Mouse (Mus musculus) embryonic stem cell, embryonic (primary cell): ENCODE measurements around the gene Siglec1.

Experiments used
- CTCF ChIA-PET, 4 experiments: fragments of 300-600 bp in 2 of 4; fragments of 350-600 bp in 2 of 4; sonication (Branson Sonifier 250); formaldehyde crosslinking; loops; one replicate each; lab custom pipeline; 2022; ENCODE audit warnings: inconsistent platforms in 2 of 4; lab: Charles Lee
- POLR2A ChIA-PET, 4 experiments: fragments of 300-600 bp in 2 of 4; fragments of 350-600 bp in 2 of 4; sonication (Branson Sonifier 250); formaldehyde crosslinking; loops; one replicate each; lab custom pipeline; 2022; ENCODE audit warnings: antibody characterized with exemption in 4 of 4, inconsistent platforms in 1 of 4; lab: Charles Lee

Gene Siglec1

DNA sequence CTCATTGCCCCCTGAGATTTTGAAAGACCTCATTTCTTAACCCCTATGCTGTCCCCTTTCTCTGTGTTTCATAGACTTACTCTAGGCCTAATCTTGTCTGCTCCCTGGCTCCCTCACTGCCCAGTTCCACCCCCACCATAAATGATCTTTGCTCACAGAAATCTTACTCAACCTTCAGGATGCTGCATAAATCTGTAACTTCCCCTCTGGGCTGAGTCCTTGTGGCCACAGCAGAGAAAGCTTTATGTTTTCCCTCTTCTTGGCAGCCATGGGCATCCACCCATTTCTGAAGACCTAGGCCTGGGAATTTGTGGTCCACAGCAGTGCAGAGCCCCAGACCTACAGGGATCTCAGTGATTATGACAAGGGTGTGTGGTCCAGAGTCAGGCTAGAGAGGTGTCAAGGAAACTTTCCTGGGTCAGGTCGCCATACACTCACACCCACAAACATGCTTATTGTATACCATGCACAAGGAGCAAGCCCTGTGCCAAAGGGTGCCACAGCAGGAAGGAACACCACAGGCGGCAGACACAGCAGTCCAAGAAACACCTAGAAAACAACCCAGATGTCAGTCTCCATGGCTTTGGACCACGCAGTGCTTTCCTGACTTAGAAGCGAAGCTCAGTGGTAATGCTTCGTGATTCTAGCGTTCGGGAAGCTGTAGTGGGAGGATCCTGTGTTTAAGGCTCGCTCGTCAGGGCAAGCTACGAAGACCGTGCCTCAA is at the start of gene Siglec1:
TSS of gene Siglec1 (minus strand) at position 99 of the 724 bp plus-strand sequence.
- POLR2A ChIA-PET = interaction anchor here in 2 of 4 experiments (0.6 to 2.1 kb wide), 5 partner anchors 10 to 119 kb away, joined by 4 to 7 read pairs (median 4); no protein-coding TSS in a partner anchor
- CTCF ChIA-PET = interaction anchor here in 2 of 4 experiments (0.7 to 1.0 kb wide), 2 partner anchors 32 to 666 kb away, joined by 3 to 9 read pairs; no protein-coding TSS in a partner anchor

DNA sequence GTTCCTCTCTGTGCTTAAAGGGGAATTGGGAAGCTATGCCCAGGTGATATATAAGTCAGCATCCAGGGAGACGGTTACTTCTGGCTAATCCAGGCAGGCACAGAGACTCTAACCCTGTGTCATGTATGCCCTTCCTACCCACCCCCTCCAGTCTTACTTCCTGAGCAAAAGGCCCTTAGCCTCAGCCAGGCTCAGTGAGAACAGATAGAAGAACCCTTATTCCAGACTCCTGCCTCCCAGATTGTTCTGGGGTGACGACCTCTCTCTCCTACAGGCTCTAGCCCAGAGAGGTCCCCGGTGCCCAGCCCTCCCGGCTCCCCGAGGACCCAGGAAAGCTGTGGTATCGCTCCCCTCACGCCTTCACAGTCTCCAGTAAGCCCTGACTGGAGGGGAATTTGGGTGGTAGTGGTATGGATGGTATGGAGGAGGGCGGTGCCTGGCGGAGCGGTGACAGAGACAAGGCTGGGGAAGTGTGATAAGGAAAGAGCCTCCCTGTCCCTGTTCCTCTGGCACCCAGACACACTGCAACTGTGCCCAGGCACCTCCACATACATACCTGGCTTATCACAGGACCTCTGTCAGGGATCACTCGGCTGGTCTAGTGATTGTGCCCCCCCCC is 49.1 kb upstream of the Siglec1 start:
- ChIA-PET POLR2A (interaction anchor here in 2 of 4 experiments (0.8 to 1.2 kb wide), 4 partner anchors 8 to 98 kb away, joined by 3 read pairs; partner anchors contain the start of genes Hspa12b (in 1 of the 2) and Mavs (in 1 of the 2)), CTCF (no interaction called here)

DNA sequence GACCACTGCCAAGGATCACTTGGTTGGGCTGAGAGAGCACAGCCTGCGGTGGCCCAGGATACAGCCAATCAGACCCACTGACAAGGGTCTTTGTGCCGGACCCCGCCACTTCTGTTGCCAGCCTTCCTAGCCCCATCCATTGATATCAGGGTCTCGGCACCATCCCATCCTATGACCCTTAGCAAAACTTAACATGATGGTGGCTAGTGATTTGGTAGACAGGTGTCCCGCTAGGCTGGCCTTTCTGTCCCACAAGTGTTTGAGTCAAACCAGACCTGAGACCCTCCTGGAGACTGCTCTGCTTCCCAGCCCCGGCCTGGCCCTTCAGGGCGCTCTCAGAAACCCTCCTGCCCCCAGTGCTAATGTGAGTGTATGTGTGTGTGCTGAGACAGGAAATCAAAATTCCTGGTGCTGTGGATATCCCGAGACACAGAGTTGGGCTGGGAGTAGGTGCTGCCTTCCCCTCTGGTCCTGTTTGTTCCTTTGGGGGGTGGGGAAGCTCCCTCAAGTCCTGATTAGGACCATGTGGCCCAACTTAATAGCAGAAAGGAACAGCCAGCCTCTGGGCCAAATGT is 48.3 kb upstream of the Siglec1 start:
- POLR2A ChIA-PET = interaction anchor here in 1 of 4 experiments (1.2 kb wide), 1 partner anchor 44 kb away, joined by 3 read pairs; no protein-coding TSS in a partner anchor
- CTCF ChIA-PET = interaction anchor here in 1 of 4 experiments (0.6 kb wide), 1 partner anchor 91 kb away, joined by 4 read pairs; no protein-coding TSS in a partner anchor

DNA sequence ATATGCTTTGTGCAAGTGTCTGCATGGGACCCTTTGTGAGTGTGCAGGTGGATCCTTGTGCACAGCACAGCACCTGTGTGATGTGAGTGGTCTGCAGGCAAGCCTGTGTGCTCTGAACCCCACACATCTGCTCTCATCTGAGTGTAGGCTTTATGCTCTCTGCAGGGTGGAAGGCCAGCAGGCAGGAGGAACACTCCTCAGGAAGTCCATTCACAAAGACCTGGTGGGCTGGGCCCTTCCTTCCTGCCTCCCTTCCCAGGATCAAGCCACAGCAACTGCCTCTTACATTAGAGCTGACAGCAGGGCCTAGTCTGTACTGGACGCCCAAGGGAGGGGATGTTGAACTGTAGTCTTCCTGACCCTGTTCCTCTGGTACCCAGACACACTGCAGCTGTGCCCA is 47.8 kb upstream of the Siglec1 start:
- ChIA-PET CTCF (interaction anchor here in 1 of 4 experiments (1.1 kb wide), 1 partner anchor 8 kb away, joined by 3 read pairs; no protein-coding TSS in a partner anchor), POLR2A (no interaction called here)

DNA sequence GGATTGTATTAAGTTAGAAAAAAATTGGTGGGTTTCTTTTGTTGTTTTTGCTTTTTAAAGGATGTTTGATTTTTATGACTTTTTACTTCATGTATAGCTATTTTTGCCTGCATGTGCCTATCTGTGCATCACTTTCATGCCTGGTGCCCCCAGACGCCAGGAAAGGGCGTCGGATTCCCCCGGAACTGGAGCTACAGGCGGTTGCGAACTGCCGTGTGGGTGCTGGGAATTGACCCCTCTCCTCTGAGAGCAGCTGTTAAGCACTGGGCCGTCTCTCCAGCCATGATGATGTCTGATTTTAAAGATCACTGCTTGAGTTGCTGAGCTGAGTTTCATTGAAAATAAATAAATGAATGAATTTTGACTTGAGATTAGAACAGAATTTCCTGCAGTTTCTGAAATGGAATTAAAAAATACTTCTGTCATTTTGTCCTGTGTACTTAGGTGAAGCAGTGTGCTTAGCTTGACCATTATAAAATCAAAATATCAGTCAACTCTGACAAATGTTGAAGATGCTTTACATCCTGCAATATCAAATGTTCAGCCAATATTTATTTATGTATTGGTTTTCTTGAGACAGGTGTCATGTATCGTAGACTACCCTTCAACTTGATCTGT is 46.5 kb upstream of the Siglec1 start, which contains the start of gene Gm11037:
TSS of gene Gm11037 (plus strand) at position 568 of the 618 bp plus-strand sequence.
- CTCF ChIA-PET = interaction anchor here in 2 of 4 experiments (0.6 to 1.8 kb wide), 4 partner anchors 8 to 10 kb away, joined by 3 to 6 read pairs (median 3); no protein-coding TSS in a partner anchor
- POLR2A ChIA-PET = interaction anchor here in 1 of 4 experiments (0.8 to 1.1 kb wide), 2 partner anchors 9 to 77 kb away, joined by 3 to 4 read pairs; no protein-coding TSS in a partner anchor

DNA sequence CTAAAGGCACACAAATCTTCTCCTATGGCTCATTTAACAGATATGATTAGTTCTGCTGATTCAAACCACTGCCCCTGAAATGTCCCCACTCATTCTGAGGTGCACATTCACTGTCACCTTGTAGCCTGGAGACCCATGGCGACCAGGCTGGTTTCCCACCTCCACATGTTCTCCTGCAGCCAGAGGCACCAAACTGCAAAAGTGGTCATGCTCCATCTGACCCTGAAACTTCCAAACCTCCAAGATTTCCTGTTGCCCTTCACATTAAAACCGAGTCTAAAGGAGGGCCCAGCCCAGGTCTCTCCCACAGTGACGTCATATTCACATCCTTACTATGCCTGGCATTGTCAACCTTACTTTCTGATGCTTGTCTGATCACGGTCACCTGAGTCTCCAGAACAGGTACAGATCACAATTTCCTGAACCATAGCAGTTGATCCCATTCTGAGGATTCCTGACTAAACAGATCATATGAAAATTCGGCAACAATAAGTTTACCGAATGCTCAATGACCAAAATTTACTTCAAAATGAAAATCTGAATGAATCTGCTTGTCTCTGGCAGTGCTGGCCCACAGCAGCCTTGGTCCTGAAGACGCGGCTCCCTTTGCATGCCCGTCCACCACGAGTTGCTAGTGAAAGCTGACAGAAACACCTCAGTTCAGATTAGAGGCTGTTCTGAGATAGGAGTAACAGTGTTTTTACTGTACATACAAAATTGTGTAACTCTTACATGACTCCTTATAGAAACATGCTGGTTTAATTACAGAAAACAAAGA is 45.7 kb upstream of the Siglec1 start:
- ChIA-PET CTCF (interaction anchor here in 3 of 4 experiments (0.6 to 1.8 kb wide), 4 partner anchors 8 to 11 kb away, joined by 3 to 6 read pairs (median 3); no protein-coding TSS in a partner anchor), POLR2A (interaction anchor here in 1 of 4 experiments (0.8 to 1.1 kb wide), 2 partner anchors 8 to 76 kb away, joined by 3 to 4 read pairs; no protein-coding TSS in a partner anchor)

DNA sequence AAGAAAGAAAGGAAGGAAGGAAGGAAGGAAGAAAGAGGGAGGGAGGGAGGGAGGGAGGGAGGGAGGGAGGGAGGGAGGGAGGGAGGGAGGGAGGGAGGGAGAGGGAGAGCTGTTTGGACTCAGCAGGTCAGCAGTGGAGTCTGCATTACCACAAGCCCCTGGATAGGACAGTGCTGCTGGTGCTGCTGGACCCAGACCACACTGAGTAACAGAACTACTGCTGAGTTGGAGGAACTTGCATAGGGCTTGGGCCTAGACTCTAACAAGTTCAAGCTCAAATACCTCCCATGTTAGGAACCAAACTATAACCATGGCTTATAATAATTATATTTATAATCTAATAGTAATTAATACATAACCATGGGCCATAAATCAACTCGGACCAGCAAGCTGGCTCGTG is 44.3 kb upstream of the Siglec1 start:
- POLR2A ChIA-PET = interaction anchor here in 2 of 4 experiments (0.6 to 1.2 kb wide), 6 partner anchors 11 to 746 kb away, joined by 3 read pairs; no protein-coding TSS in a partner anchor
- CTCF ChIA-PET = interaction anchor here in 3 of 4 experiments (1.1 to 1.7 kb wide), 2 partner anchors 12 kb away, joined by 3 to 5 read pairs (median 4); no protein-coding TSS in a partner anchor

DNA sequence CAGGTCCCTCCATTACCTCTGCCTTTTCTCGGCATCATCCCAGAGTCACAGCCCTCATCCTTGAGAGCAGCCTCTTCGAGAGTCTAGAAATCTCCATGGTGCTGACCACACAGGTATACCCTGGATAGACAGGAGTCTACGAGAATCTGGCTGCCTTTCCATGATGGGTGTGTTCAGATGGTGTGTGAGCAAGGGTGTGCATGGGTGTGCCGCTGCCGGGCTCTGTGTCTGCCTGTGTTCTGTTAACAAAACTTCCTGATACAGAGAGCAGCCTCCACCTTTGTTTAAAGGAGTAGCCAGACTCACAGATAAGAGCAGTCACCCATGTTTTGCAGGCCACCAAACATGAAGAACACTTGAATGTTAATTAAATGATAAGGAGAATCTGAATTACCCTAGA is 43.3 kb upstream of the Siglec1 start:
- ChIA-PET CTCF (no interaction called here), POLR2A (interaction anchor here in 1 of 4 experiments (1.1 kb wide), 1 partner anchor 13 kb away, joined by 3 read pairs; no protein-coding TSS in a partner anchor)

DNA sequence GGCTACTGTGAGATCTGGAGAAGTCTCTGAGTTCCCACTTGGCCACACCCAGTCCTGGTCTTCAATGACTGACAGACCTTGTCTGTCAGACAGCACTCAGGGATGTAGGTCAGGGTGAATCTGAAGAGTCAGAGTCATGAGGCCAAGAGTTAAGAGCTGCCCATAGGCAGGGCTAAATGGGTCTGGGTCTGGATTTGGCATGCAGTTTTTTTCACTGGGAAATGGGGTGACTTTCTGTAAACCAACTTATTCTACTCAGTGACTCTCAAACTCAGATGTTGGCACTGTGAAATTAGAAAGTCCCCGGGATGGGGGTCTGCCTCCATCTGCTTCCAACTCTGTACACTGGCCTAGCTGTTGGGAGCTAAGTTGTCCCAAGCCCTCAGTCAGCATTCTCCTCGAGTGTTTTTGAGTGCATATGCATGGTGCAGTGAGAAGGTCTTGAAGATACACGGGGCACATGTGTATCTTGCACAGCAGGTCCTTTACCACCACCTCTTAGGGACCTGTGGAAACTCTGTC is 42.1 kb upstream of the Siglec1 start:
- ChIA-PET CTCF (no interaction called here), POLR2A (interaction anchor here in 2 of 4 experiments (0.6 to 1.8 kb wide), 4 partner anchors 14 to 194 kb away, joined by 3 to 5 read pairs (median 3); no protein-coding TSS in a partner anchor)

DNA sequence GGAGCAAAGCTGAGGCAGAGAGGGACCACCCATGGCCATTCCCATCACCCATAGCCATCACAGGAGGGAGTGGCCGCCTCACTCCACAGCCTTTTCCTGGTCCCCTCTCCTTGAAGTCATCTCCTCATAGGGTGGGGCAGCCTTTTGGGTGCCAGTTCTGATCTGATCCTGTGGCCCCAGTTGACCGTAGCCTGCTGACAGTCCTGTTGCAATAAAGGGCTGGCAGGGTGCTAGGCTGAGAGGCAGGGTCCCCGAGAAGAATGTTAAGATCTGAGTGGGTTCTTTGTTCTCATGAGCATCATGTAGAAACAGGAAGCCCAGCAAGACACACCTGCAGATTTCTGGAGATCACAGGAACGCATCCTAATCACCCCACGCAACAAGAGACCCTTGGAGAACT is 41.6 kb upstream of the Siglec1 start:
- CTCF ChIA-PET = interaction anchor here in 1 of 4 experiments (1.1 kb wide), 1 partner anchor 14 kb away, joined by 4 read pairs; no protein-coding TSS in a partner anchor
- POLR2A ChIA-PET = interaction anchor here in 1 of 4 experiments (1.8 kb wide), 1 partner anchor 43 kb away, joined by 5 read pairs; no protein-coding TSS in a partner anchor

DNA sequence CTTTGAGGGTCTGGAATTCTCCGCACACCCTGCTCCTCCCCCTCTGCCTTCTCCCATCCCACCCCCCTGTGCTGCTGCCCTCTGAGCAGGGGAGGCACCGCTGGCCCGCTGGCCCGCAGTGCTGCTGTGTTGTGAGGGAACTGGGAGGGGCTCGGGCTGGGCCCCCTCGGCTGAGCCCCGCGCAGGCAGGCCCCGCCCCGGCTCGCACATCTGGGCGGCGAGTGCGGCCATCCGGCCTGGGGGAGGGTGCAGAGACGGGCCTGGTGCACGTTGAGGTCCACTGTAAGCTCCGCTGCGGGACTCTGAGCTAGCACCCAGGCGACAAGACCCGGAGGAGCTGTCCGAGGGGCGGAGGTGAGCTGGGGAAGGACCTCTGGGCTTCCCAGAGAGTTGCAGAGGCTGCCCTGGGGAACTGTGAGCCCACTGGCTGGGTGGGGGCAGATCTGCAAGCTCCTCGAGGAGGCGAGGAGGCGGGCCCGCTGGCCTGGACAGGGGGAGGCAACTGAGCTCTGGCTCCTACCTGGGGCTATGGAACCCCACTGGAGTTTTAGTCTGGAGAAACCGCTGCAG is 40.7 kb upstream of the Siglec1 start, which contains the start of gene Hspa12b:
TSS of gene Hspa12b (plus strand) at position 120 of the 570 bp plus-strand sequence.
- ChIA-PET POLR2A (interaction anchor here in 2 of 4 experiments (0.8 to 1.9 kb wide), 7 partner anchors 9 to 463 kb away, joined by 3 to 6 read pairs (median 4); partner anchors contain the start of genes 1700037H04Rik (in 1 of the 2) and Ddrgk1 (in 1 of the 2)), CTCF (interaction anchor here in 3 of 4 experiments (0.5 to 1.3 kb wide), 7 partner anchors 15 to 81 kb away, joined by 3 to 7 read pairs (median 3); no protein-coding TSS in a partner anchor)

DNA sequence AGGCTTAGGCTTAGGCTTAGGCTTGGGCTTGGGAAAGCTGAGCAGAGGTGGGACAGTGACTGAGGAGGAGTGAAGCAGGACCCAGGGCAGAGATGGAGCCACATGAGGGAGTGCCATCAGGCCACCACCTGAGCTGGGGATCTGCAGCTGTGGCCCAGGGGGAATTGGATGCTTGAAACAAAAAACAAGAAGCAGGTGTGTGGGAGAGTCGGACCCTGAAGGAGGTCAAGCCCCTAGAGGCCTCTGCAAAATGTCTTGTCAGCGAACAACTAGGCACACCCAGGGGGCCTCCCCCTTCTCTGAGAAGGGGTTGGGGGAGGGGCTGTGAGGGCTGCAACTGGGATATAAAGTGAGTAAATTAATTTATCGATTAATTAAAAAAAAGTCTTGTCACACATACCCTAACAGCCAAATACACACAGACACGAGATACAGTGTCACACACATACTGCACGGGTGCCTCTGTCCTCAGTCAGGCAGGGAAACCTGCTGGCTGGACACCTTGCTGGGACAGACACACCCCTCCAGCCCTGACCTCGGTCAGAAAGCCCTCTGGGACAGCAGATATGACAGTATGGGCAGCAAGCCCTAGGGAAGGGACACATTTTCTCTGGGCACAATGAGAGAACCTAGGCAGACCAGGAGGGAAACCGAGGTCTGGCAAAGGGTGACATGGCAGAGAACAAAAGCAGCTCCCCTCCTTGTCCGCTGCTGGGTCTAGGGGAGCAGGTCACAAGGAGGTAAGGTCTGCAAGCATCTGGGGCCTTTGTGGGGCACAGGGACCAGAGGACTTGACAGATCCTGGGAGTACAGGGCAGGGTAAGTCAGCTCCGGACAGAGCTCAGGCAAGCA is 39.6 kb upstream of the Siglec1 start:
- POLR2A ChIA-PET = interaction anchor here in 3 of 4 experiments (0.6 to 1.9 kb wide), 4 partner anchors 11 to 34 kb away, joined by 4 to 6 read pairs (median 5); partner anchors contain the start of gene 1700037H04Rik (in 1 of the 3)
- CTCF ChIA-PET = interaction anchor here in 3 of 4 experiments (0.8 to 1.1 kb wide), 4 partner anchors 16 to 70 kb away, joined by 3 to 7 read pairs (median 3); no protein-coding TSS in a partner anchor

DNA sequence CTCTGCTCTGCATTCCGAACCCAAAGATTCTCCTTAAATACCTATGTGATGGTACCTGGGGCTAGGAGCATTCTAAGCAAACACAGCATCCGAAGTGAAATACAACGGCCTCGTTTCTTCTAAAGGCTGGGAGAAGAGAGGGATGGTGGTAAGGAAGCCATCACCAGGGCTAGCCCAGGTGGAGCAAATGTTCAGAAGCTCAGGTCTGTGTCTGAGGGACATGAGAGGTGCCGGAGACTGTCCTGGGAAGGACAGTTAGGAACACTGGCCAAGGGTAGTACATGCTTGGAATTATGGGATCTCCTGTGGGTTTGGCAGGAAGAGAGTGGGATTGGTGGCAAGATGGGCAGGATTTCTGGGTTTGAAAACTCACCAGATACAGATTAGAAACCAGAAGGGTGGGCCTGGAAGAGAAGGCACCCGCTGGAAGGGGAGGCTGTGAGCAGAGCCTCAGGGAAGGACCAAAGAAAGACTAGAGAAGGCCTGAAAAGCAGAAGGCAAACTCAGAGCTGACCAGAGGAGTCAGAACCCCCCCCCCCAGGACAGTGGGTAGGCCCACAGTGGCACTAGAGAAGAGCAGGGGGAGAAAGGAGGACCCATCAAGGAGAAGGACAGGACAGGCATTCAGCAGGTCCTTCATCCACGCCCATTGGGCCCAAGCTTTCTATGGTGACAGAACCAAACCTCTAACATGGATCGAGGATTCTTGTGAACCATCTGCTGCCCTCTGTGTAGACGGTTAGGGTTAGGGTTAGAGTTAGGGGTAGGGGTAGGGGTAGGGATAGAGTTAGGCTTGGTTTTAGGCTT is 38.8 kb upstream of the Siglec1 start:
- CTCF ChIA-PET = no interaction called here
- POLR2A ChIA-PET = interaction anchor here in 3 of 4 experiments (0.6 to 1.9 kb wide), 3 partner anchors 26 to 832 kb away, joined by 5 to 6 read pairs (median 5); no protein-coding TSS in a partner anchor

DNA sequence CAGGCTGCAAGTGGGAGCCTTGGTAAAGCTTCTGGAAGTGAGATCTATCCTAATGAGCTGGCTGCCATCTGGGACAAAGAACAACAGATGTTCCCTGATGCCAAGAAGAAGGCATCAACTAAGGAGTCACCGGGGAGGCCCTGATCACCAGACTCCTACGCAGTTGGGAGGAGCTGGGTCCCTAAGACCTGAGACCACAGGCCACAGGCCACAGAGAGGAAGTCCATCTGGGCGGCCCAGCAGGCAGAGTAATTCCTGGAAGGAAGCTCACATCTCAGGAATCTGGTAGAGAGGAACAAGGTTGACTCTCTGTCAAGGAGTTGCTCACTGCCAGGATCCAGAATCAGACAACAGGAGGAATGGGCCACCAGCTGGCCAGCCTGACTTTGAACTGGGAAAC is 37.6 kb upstream of the Siglec1 start:
- POLR2A ChIA-PET = interaction anchor here in 2 of 4 experiments (0.8 to 1.6 kb wide), 3 partner anchors 8 to 756 kb away, joined by 3 to 4 read pairs (median 4); no protein-coding TSS in a partner anchor
- CTCF ChIA-PET = interaction anchor here in 1 of 4 experiments (1.0 kb wide), 1 partner anchor 18 kb away, joined by 3 read pairs; no protein-coding TSS in a partner anchor
